Mouse (Mus musculus): ENCODE data around the gene Gm10334.
"Not testable (repeated sequence)": the region's sequence is repeated elsewhere in the genome, so short reads cannot be mapped to it uniquely, and the experiment has no call there.

The Gm10334 gene

DNA sequence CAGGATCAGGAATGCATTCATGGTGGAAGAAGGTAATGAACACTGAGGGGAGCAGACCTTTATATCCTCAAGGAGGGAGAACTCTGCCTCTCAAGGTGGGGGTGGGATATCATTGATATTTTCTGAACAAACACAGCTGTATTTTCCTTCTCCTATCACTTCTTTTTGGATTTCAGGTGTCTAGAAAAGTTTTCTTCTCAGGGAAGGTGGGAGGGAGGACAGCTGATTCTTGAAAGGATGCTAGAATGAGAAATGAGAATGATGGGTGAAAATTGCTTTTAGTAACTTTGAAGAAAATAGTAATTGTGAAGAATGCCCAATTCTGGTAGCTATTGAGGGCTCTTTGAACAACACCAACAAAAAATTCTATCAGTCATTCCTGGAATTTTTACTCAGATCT is at the start of gene Gm10334:
Gm10334 (minus strand) TSS at position 101 of the 400 bp plus-strand sequence.
- DNase-seq (ENCODE audit: low spot score in 2 of 2): not testable (repeated sequence)

DNA sequence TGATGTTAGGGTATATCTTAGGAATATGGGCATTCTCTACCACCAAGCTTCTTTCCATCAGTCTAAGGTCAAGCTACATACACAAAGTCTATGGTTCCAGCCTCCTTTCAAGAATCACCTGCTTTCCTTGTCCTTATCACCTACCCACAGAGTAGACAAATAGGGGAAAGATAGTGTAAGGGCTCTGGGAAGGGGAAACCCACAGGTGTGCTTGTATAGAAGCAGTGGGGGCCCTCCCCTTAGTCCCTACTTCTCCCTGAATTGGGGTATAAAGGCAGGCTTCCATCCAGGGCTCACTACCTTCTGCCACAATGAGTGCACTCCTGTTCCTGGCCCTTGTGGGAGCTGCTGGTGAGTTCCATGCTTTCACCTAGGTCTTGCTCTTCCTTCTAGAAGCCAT is 12.7 kb upstream of the Gm10334 start, which contains the start of gene Prss1:
Prss1 (plus strand) TSS at position 301 of the 400 bp plus-strand sequence.
- DNase-seq (ENCODE audit: low spot score in 2 of 2): not testable (repeated sequence)

DNA sequence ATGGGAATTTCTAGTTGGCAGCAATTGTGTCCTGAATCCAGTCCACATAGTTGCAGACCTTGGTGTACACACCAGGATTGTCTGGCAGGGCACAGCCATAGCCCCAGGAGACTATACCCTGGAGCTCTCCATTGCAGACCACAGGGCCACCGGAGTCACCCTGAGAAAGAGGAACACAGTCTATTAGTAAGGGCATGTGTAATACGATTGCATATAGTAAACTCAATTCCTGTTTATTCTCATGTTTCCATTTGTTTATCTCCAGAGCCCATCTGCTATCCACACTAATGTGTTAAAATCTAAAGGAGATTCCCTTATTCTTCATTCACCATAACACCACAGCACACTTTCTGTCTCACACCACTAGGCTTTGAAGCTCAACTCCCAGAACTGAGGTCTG is 3.7 kb downstream of the Gm10334 start:
- not testable (repeated sequence) for DNase-seq (ENCODE audit: low spot score in 2 of 2)
